Mouse (Mus musculus) CH12.LX (cell line): ENCODE measurements at regions not wholly inside any gene's neighbourhood (a gene's known extent, or its start where the extent isn't known, plus 50 kb on each side); places are given as distances from the start of the nearest gene placed in this dataset.

Source experiments
- EP300 ChIP-seq: IDR thresholded peaks from 2 replicates; pipeline ENCODE4 v1.6.1; 2011; ENCODE audit warnings: low read length, improper control_type of control experiment
- RAD21 ChIP-seq: IDR thresholded peaks from 2 replicates; pipeline ENCODE4 v1.6.1; 2011; ENCODE audit warnings: low read depth, mild to moderate bottlenecking, low read length, improper control_type of control experiment, moderate library complexity

- no peak for TF ChIP-seq RAD21
- no peak for TF ChIP-seq EP300
These were observed 207.7 kb downstream of the Slc30a10 start for GRCm38 (mm10) chr1:185662336-185662735.
